Mouse (Mus musculus) stomach, postnatal 0 days (tissue): ENCODE measurements at regions not wholly inside any gene's neighbourhood (a gene's known extent, or its start where the extent isn't known, plus 50 kb on each side); places are given as distances from the start of the nearest gene placed in this dataset.
A peak's percentile ranks its signal among the peaks of the same experiment; 100 is the strongest.

ENCODE experiments used
- ATAC-seq: fragments of 200-750 bp; cut with Nextera tagmentation; 2 replicates; pipeline ENCODE4 v1.8.0; 2017; ENCODE audit not compliant: low FRiP score, low TSS enrichment
- DNase-seq: peaks from one replicate; pipeline ENCODE4 v3.0.0-alpha.2; 2016; ENCODE audit warnings: low spot score
- H3K27ac ChIP-seq: fragments of 300-500 bp; sonication (generic); replicated peaks from 2 replicates; pipeline ENCODE4 v1.5.1; 2014; ENCODE audit warnings: mild to moderate bottlenecking, control low read depth
- H3K27me3 ChIP-seq: fragments of 300-500 bp; sonication (generic); 2 replicates; pipeline ENCODE4 v1.6.1; 2014; ENCODE audit warnings: low read length; ENCODE audit not compliant: control insufficient read depth, insufficient read depth
- H3K36me3 ChIP-seq: fragments of 300-500 bp; sonication (generic); 2 replicates; pipeline ENCODE4 v1.6.1; 2014; ENCODE audit warnings: low read length, mixed read lengths; ENCODE audit not compliant: control insufficient read depth, insufficient read depth
- H3K4me1 ChIP-seq: fragments of 300-500 bp; sonication (generic); replicated peaks from 2 replicates; pipeline ENCODE4 v1.6.1; 2014; ENCODE audit warnings: antibody characterized with exemption; ENCODE audit not compliant: control insufficient read depth, insufficient read depth
- H3K4me2 ChIP-seq: fragments of 300-500 bp; sonication (generic); replicated peaks from 2 replicates; pipeline ENCODE4 v1.6.1; 2014; ENCODE audit warnings: low read depth, mild to moderate bottlenecking, control low read depth, moderate library complexity
- H3K4me3 ChIP-seq: fragments of 300-500 bp; sonication (generic); 2 replicates; pipeline ENCODE4 v1.5.1; 2014; ENCODE audit warnings: low read depth, low read length, control low read depth
- H3K9ac ChIP-seq: fragments of 300-500 bp; sonication (generic); 2 replicates; pipeline ENCODE4 v1.6.1; 2014; ENCODE audit warnings: mild to moderate bottlenecking, low read length, control low read depth, mixed read lengths
- H3K9me3 ChIP-seq: fragments of 300-500 bp; sonication (generic); 2 replicates; pipeline ENCODE4 v1.6.1; 2016; ENCODE audit warnings: low read length; ENCODE audit not compliant: control insufficient read depth
- CTCF ChIP-seq: IDR thresholded peaks from 2 replicates; pipeline ENCODE4 v1.5.1; 2016; ENCODE audit warnings: antibody characterized with exemption, low read depth, mild to moderate bottlenecking, moderate library complexity
- EP300 ChIP-seq: optimal IDR thresholded peaks from 2 replicates; pipeline ENCODE3; 2016; ENCODE audit warnings: antibody characterized with exemption
- WGBS: fragments of 180-500 bp; shearing (Covaris S2); extraction: QIAGEN DNeasy Blood & Tissue Kit; methylation state at CpG from one replicate; pipeline ENCODE4 v1.1.7; 2014; 5-methylcytosine and 5-hydroxymethylcytosine counted together

DNA sequence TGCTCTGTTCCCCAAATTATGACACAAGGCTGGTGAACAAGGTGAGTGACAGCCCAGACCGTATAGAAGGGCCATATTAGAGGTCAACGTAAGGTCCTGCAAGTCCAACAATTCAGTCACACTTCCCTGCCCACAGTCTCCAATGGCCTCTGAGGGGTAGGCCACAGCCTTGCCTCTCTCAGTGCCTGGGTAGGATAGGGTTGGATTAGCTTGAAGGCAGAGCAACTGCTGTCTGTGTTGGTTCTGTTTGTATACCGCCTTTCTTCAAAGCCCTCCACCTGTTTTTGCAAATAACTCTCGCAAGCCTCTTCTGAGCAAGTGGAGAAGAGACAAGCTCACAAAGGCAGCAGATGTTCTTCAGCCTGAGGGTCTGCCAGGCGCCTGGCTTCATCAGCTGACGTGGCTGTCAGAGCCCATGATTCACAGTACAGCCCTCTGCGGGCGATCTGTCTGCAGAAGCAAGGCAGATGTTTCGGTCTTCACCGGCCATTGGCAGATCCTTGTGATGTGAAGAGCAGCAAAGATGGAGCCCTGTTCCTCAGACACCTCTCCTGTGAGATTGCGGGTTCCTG is 67.0 kb upstream of the Dapl1 start:
- ATAC-seq (0 out of 2 replicates have a peak, but pooled peaks have one; percentile 6), DNase-seq (no peak)
- Histone ChIP-seq H3K27me3 (no peaks in the 10 kb centered on the region), H3K9me3 (no peaks in the 10 kb centered on the region), H3K27ac (0 out of 2 replicates have a peak overlapping the region, but pooled peaks have one; percentile 45), H3K9ac (no peak overlapping the region), H3K36me3 (no peaks in the 10 kb centered on the region), H3K4me1 (peaks cover 2% of the 10 kb centered on the region; the same call in 1 of the 2 replicates), H3K4me2 (no peak overlapping the region), H3K4me3 (no peak overlapping the region)
- TF ChIP-seq EP300 (no peak), CTCF (no peak)
- WGBS, result 61% methylated on average over 11 of the region's 11 CpGs

DNA sequence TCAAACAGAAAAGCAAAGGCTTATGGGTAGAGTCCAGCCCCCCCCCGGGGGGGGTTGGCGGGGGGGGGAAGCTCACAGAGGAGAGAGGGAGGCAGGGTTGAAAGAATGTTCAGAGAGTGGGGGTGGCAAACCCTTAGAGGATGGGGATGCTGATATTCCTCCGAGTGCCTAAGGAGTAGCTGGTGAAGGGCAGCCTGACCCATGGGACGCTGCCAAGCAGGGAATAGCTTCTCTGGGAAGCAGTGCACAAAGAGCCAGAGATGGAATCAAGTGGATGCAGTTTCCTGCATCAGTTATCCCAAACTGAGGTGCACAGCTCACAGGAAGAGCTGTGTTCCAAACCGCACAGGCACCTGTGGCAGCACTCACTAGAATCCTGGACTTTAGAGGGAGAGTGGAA is 64.0 kb upstream of the Dapl1 start:
- 46% methylated on average over 5 of the region's 5 CpGs for WGBS
- Histone ChIP-seq H3K9ac (no peak overlapping the region), H3K4me3 (no peak overlapping the region), H3K27ac (0 out of 2 replicates have a peak overlapping the region, but pooled peaks have one; percentile 24), H3K4me1 (peaks cover 2% of the 10 kb centered on the region; the same call in 1 of the 2 replicates), H3K4me2 (no peak overlapping the region), H3K9me3 (no peaks in the 10 kb centered on the region), H3K27me3 (no peaks in the 10 kb centered on the region), H3K36me3 (no peaks in the 10 kb centered on the region)
- ATAC-seq (no peak), DNase-seq (peak; percentile 28)
- TF ChIP-seq EP300 (no peak), CTCF (no peak)

DNA sequence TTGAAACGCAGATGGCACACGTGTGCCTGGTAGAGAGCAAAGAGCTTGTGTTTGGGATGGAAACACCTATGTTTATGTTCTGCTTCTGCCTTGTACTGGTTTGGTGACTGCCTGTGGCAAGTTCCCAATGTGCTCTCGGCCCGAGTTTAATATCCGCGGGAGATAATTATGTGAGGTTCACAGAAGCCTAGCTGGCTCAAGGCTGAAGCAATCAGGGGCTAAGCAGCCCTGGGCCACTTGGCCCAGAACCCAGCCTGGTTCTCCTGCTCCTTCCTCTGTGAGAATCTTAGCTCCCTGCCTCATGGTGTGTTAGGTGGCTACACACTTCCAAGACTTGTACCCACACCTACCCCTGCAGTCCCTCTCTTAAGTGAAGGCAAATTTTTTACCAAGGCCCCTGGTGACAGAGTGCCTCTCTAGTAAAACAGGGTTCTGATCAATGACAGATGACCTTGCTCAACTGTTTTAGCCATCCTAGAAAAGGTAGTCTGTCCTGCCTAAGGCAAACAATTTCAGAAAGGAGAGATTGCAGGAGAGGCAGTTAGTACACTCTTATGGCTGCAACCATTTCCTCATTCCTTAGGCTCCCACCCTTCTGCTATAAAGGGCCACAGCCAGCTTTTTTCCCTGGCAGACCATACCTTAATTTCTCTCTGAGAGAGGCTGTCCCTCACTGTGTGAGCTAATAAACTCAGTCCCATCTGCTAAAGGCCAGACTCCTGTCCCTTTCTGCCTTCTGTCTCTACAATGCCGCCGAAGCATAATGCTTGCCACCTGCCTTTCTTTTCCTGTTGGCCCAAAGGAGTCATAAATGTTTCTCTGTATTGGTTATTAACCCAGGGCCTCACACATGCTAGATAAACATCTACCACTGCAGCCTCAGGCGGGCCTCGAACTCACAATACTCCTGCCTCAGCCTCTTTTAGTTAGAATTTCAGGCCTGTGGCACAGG is 61.9 kb upstream of the Dapl1 start:
- WGBS, result 55% methylated on average over 10 of the region's 10 CpGs
- TF ChIP-seq EP300, result no peak
- TF ChIP-seq CTCF, result no peak
- H3K9ac ChIP-seq, result no peak overlapping the region
- no peaks in the 10 kb centered on the region for H3K36me3 ChIP-seq
- no peak overlapping the region for H3K4me3 ChIP-seq
- no peaks in the 10 kb centered on the region; the same call in 1 of the 2 replicates for H3K4me1 ChIP-seq
- peak overlapping the region; percentile 81 for H3K27ac ChIP-seq
- peak; percentile 61 for ATAC-seq
- H3K9me3 ChIP-seq, result no peaks in the 10 kb centered on the region
- H3K27me3 ChIP-seq, result no peaks in the 10 kb centered on the region
- DNase-seq, result peak; percentile 34
- no peak overlapping the region for H3K4me2 ChIP-seq

DNA sequence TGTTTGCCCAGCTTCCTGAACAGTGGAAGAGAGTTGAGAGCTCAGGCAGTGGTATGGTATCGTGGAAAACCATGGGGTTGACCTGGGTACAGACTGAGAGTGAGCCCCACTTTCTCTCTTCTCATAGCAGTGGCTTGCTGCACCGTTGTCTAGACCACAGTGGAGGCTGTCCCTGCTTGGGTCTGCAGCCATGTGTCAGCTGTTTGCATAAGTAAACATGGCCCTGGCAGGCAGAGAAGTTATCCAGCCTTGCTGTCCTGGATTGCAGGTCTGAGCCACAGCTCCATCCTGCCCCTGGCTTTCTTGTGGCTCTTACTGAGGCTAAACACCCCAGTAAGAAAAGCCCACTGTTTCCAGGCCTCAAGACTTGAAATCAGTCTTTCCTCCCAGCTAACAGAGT is 60.2 kb upstream of the Dapl1 start:
- peak; percentile 29; the same call in 1 of the 2 replicates for ATAC-seq
- Histone ChIP-seq H3K36me3 (no peaks in the 10 kb centered on the region), H3K27me3 (no peaks in the 10 kb centered on the region), H3K9ac (no peak overlapping the region), H3K4me3 (no peak overlapping the region), H3K4me1 (no peaks in the 10 kb centered on the region; the same call in 1 of the 2 replicates), H3K4me2 (no peak overlapping the region), H3K27ac (peak overlapping the region; percentile 14; the same call in 1 of the 2 replicates), H3K9me3 (no peaks in the 10 kb centered on the region)
- TF ChIP-seq EP300, result no peak
- WGBS, result 66% methylated on average over 2 of the region's 2 CpGs
- DNase-seq, result peak; percentile 29

DNA sequence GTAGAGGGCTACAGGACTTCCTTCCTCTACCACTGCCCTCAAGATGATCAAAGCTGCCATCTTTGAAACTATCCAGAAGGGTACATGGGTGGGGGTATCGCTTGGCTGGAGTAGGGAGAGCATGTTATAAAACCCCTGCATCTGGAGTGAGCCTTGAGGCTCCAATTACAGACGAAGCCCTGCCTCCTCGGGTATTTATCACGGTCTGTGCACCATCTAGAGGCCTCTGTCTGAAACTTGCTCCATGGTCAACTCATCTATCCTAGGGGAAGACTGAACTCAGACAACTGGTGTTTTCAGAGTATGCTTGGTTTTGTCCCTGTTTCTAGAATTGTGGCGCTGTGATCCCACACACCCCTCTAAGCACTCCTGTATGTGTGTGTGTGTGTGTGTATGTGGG is 59.7 kb upstream of the Dapl1 start:
- DNase-seq (peak; percentile 55), ATAC-seq (peak; percentile 55)
- Histone ChIP-seq H3K9ac (no peak overlapping the region), H3K4me3 (no peak overlapping the region), H3K36me3 (no peaks in the 10 kb centered on the region), H3K4me1 (no peaks in the 10 kb centered on the region; the same call in 1 of the 2 replicates), H3K9me3 (no peaks in the 10 kb centered on the region), H3K27ac (0 out of 2 replicates have a peak overlapping the region, but pooled peaks have one; percentile 14), H3K27me3 (no peaks in the 10 kb centered on the region), H3K4me2 (no peak overlapping the region)
- TF ChIP-seq EP300 (no peak), CTCF (peak; percentile 80)
- WGBS, result 30% methylated on average over 5 of the region's 5 CpGs

DNA sequence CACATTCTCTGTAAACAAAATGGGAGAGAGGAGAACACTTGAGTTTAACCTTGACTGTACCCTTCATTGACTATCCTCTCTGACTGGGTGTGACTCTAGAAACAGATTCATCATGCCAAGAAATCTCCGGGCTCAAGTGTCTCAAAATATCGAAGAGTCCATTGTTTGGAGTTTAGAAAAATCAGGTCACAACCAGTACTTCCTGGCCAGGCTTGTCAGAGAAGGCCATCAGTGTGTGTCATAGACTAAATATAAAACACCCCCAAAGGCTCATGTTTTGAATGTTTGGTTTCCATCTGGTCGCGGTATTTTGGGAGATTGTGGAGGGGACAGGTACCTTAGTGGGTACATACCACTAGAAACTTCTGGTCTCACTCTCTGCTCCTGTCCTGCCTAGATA is 58.6 kb upstream of the Dapl1 start:
- ATAC-seq (no peak), DNase-seq (no peak)
- Histone ChIP-seq H3K36me3 (no peaks in the 10 kb centered on the region), H3K4me3 (no peak overlapping the region), H3K9me3 (no peaks in the 10 kb centered on the region), H3K4me2 (no peak overlapping the region), H3K4me1 (no peaks in the 10 kb centered on the region; the same call in 1 of the 2 replicates), H3K27ac (no peak overlapping the region), H3K9ac (no peak overlapping the region), H3K27me3 (no peaks in the 10 kb centered on the region)
- TF ChIP-seq CTCF (no peak), EP300 (no peak)
- 63% methylated on average over 4 of the region's 4 CpGs for WGBS
